Mouse (Mus musculus) kidney, adult 9 months (tissue): ENCODE results near the gene Sbno1.

ENCODE experiments used
- DNase-seq: peaks from one replicate; pipeline ENCODE4 v3.0.0; 2022

The Sbno1 gene

DNA sequence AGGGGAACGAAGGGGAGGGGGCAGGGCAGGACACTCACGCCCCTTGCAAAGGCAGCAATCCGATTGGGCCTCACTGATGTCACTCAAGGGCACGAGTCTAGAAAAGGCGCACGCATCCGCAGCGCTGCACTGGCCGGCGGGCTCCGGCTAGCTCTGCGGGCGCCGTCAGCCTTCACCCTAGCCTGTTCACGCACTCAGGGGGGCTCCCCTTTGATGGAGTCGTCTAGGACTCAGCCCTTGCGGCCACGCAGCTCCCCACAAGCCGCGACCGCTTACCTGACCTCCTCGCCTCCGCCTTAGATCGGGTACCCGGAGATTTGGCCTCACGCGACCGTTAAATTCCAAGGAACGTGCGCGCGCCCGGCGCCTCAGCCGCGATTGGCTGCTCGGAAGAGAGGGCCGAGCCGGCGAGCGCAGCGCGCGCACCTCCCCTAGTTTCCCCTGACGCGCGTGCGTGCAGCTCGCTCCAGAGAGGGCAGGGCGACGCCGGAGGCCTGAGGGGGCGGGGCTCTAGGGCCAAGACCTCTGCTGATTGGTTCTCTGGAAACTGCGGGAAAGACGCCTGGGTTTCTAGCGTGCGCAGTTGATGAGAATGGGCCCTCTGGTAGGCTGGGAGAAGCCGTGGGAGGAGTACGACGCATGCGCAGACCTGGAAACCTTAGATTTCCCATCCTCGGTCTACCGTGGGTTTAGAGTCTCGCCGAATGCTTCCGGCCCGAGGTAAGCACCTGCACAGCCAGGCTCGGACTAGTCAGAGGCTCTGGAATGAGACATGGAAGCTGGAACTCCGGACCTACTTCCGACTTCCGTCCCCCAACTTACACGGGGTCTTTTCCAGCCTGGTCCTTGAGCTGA is 98.1 kb downstream of the Sbno1 start, which contains the start of the genes Mphosph9 and 2810006K23Rik:
Mphosph9 (minus strand) TSS at position 463 of the 855 bp plus-strand sequence.
2810006K23Rik (plus strand) TSS at position 580 of the 855 bp plus-strand sequence.
- peak; percentile 100 for DNase-seq

DNA sequence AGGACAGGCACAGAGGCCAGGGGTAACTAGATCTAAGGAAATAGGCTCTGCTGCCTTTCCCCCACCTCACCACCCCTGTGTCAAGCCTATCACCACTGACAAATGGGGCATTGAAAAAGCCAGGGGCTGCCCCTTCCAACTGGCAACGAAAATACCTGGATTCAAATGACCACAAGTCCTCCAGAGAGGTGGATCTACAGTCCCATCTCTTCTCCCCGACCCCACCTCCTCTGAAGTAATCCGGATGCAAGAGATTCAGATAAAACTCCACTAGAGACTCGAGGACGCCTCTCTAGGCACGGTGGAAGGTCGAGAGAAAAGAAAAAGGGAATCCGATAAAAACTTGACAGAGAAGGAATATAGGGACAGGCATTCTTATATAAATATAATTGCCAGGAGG is 99.0 kb downstream of the Sbno1 start:
- DNase-seq, result no peak
